Mouse (Mus musculus): Measurements from ENCODE around the gene Ppp1r12c. TPM values are rescaled to one million over a fixed set of nuclear protein-coding genes. Genes with fewer than 3 reads are reported as not detected.

The Ppp1r12c gene
- polyA plus RNA-seq, 2 experiments = 59.1 to 103 TPM

GRCm38 (mm10) chr7:4503100-4503499, 1.6 kb upstream of the Ppp1r12c start:
- H3K9ac ChIP-seq (ENCODE audit: low read depth, low read length, severe bottlenecking) = no peak overlapping the region
- ATAC-seq (ENCODE audit: low FRiP score, low read depth) (no peak), DNase-seq (ENCODE audit: low spot score) (no peak)
- H3K27ac ChIP-seq (replicated peaks; ENCODE audit: low read depth, low read length) = no peak overlapping the region
- no peaks in the 10 kb centered on the region for H3K36me3 ChIP-seq (ENCODE audit: control insufficient read depth, insufficient read depth, low read length)
- no peak overlapping the region for H3K4me2 ChIP-seq (replicated peaks; ENCODE audit: low read depth, low read length, severe bottlenecking)
- no peaks in the 10 kb centered on the region for H3K9me3 ChIP-seq (ENCODE audit: control insufficient read depth, low read length)
- peaks cover 24% of the 10 kb centered on the region for H3K4me1 ChIP-seq (ENCODE audit: control insufficient read depth, insufficient read depth, low read length)
- no peaks in the 10 kb centered on the region for H3K27me3 ChIP-seq (ENCODE audit: control insufficient read depth, insufficient read depth, low read length)
- no peak for TF ChIP-seq POLR2A (IDR thresholded peaks at IDR 0.05; ENCODE audit: borderline replicate concordance, extremely low read depth, insufficient read depth, insufficient read length)
- no peak overlapping the region for H3K4me3 ChIP-seq (replicated peaks; ENCODE audit: low read length)
- 85% methylated on average over 4 of the region's 4 CpGs for WGBS

- TF ChIP-seq POLR2A (IDR thresholded peaks at IDR 0.05; ENCODE audit: borderline replicate concordance, extremely low read depth, insufficient read depth, insufficient read length) = no peak
- Histone ChIP-seq H3K4me3 (replicated peaks; ENCODE audit: low read length) (peak overlapping the region; percentile 78), H3K27ac (replicated peaks; ENCODE audit: low read depth, low read length) (no peak overlapping the region; the same call in 1 of the 2 replicates), H3K36me3 (ENCODE audit: control insufficient read depth, insufficient read depth, low read length) (no peaks in the 10 kb centered on the region), H3K27me3 (ENCODE audit: control insufficient read depth, insufficient read depth, low read length) (no peaks in the 10 kb centered on the region), H3K4me1 (ENCODE audit: control insufficient read depth, insufficient read depth, low read length) (peaks cover 29% of the 10 kb centered on the region), H3K4me2 (replicated peaks; ENCODE audit: low read depth, low read length, severe bottlenecking) (peak overlapping the region; percentile 73), H3K9ac (ENCODE audit: low read depth, low read length, severe bottlenecking) (no peak overlapping the region), H3K9me3 (ENCODE audit: control insufficient read depth, low read length) (no peaks in the 10 kb centered on the region)
- WGBS = 11% methylated on average over 14 of the region's 14 CpGs
- peak; percentile 78 for DNase-seq (ENCODE audit: low spot score)
- ATAC-seq (ENCODE audit: low FRiP score, low read depth) = 0 out of 2 replicates have a peak, but pooled peaks have one; percentile 15
Observed at GRCm38 (mm10) chr7:4502421-4503090, 1.1 kb upstream of the Ppp1r12c start.

DNA sequence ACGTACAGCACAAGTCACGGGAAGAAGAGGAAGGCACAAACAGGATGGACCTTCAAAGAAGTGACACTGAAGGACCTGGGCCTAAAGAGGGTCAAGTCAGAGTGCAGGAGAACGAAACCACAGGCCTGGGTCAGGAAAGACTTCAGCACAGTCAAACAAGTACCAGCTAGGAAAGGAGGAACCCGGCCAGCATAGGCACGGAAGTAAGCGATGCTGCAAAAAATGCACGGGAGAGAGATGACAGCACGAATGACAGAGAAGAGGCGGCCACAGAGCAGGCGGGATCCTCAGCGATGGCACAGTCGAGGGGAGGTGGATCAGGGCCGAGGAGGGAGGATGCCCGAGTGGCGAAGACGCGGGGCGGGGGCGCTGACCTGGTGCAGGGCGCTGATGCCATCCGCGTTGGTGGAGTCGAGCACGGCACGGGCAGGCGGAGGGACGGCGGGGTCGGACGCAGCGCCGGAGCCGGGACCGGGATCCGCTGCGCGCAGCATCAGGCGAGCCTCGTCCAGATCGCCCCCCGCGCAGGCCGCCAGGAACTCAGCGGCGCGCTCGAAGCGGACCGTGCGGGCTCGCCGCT, 498 bp downstream of the Ppp1r12c start:
- H3K9me3 ChIP-seq (ENCODE audit: control insufficient read depth, low read length) = no peaks in the 10 kb centered on the region
- ATAC-seq (ENCODE audit: low FRiP score, low read depth) = peak; percentile 14
- WGBS = 0% methylated on average over 12 of the region's 52 CpGs
- H3K27me3 ChIP-seq (ENCODE audit: control insufficient read depth, insufficient read depth, low read length) = no peaks in the 10 kb centered on the region
- peaks cover 15% of the 10 kb centered on the region for H3K36me3 ChIP-seq (ENCODE audit: control insufficient read depth, insufficient read depth, low read length)
- H3K4me2 ChIP-seq (replicated peaks; ENCODE audit: low read depth, low read length, severe bottlenecking) = peak overlapping the region; percentile 73
- no peak for TF ChIP-seq POLR2A (IDR thresholded peaks at IDR 0.05; ENCODE audit: borderline replicate concordance, extremely low read depth, insufficient read depth, insufficient read length)
- DNase-seq (ENCODE audit: low spot score) = no peak
- H3K27ac ChIP-seq (replicated peaks; ENCODE audit: low read depth, low read length) = peak overlapping the region; percentile 88
- H3K9ac ChIP-seq (ENCODE audit: low read depth, low read length, severe bottlenecking) = peak overlapping the region; percentile 91
- H3K4me3 ChIP-seq (replicated peaks; ENCODE audit: low read length) = peak overlapping the region; percentile 78
- H3K4me1 ChIP-seq (ENCODE audit: control insufficient read depth, insufficient read depth, low read length) = peaks cover 29% of the 10 kb centered on the region

DNA sequence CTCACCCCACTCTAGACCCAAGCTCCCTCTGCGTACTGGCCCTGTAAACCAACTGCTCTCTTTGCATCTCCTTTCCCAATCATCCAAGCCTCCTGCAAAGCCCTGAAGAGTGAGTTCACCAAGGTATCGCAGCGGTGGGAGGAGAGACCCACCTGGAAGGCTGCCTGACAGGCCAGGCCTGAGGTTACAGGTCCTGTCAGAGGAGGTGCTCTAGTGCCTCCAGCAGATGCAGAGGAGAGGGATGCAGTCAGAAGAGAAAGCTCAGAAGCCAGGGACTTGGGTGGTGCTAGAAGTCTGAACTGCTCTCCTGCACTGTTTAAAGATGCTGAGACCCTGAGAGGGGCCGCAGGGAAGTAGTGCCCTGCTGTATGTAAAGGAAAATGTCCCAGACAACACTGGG, 2.4 kb downstream of the Ppp1r12c start:
- Histone ChIP-seq H3K4me2 (replicated peaks; ENCODE audit: low read depth, low read length, severe bottlenecking) (no peak overlapping the region; the same call in 1 of the 2 replicates), H3K27ac (replicated peaks; ENCODE audit: low read depth, low read length) (no peak overlapping the region), H3K9me3 (ENCODE audit: control insufficient read depth, low read length) (no peaks in the 10 kb centered on the region), H3K4me1 (ENCODE audit: control insufficient read depth, insufficient read depth, low read length) (peaks cover 29% of the 10 kb centered on the region), H3K9ac (ENCODE audit: low read depth, low read length, severe bottlenecking) (peak overlapping the region; percentile 31; the same call in 1 of the 2 replicates), H3K27me3 (ENCODE audit: control insufficient read depth, insufficient read depth, low read length) (no peaks in the 10 kb centered on the region), H3K36me3 (ENCODE audit: control insufficient read depth, insufficient read depth, low read length) (peaks cover 32% of the 10 kb centered on the region), H3K4me3 (replicated peaks; ENCODE audit: low read length) (no peak overlapping the region; the same call in 1 of the 2 replicates)
- WGBS = 94% methylated on average over 4 of the region's 4 CpGs
- no peak for DNase-seq (ENCODE audit: low spot score)
- ATAC-seq (ENCODE audit: low FRiP score, low read depth) = no peak
- TF ChIP-seq POLR2A (IDR thresholded peaks at IDR 0.05; ENCODE audit: borderline replicate concordance, extremely low read depth, insufficient read depth, insufficient read length) = no peak

GRCm38 (mm10) chr7:4498251-4498650, 3.2 kb downstream of the Ppp1r12c start:
- H3K27me3 ChIP-seq (ENCODE audit: control insufficient read depth, insufficient read depth, low read length) = no peaks in the 10 kb centered on the region
- no peak overlapping the region; the same call in 1 of the 2 replicates for H3K4me3 ChIP-seq (replicated peaks; ENCODE audit: low read length)
- 26% methylated on average over 9 of the region's 9 CpGs for WGBS
- no peak; the same call in 1 of the 2 replicates for ATAC-seq (ENCODE audit: low FRiP score, low read depth)
- TF ChIP-seq POLR2A (IDR thresholded peaks at IDR 0.05; ENCODE audit: borderline replicate concordance, extremely low read depth, insufficient read depth, insufficient read length) = no peak
- H3K4me1 ChIP-seq (ENCODE audit: control insufficient read depth, insufficient read depth, low read length) = peaks cover 29% of the 10 kb centered on the region
- DNase-seq (ENCODE audit: low spot score) = peak; percentile 69
- no peaks in the 10 kb centered on the region for H3K9me3 ChIP-seq (ENCODE audit: control insufficient read depth, low read length)
- H3K9ac ChIP-seq (ENCODE audit: low read depth, low read length, severe bottlenecking) = peak overlapping the region; percentile 31; the same call in 1 of the 2 replicates
- H3K4me2 ChIP-seq (replicated peaks; ENCODE audit: low read depth, low read length, severe bottlenecking) = no peak overlapping the region
- no peak overlapping the region for H3K27ac ChIP-seq (replicated peaks; ENCODE audit: low read depth, low read length)
- peaks cover 32% of the 10 kb centered on the region for H3K36me3 ChIP-seq (ENCODE audit: control insufficient read depth, insufficient read depth, low read length)

All from limb, embryonic 14.5 days (tissue).